Mouse (Mus musculus) brain, embryonic 14.5 days (tissue): ENCODE results near the gene Epha8. TPM values are rescaled to one million over a fixed set of nuclear protein-coding genes. Genes with fewer than 3 reads are reported as not detected.

Experiments
- DNase-seq: peaks from one replicate; pipeline ENCODE4 v3.0.0-alpha.2; 2011; ENCODE audit warnings: low read depth
- CTCF ChIP-seq: fragments of 200-500 bp; IDR thresholded peaks from 2 replicates; pipeline ENCODE4 v1.5.1; 2012; ENCODE audit warnings: inconsistent platforms, mild to moderate bottlenecking, moderate library complexity, borderline replicate concordance; ENCODE audit not compliant: insufficient read depth, insufficient read length; ENCODE audit errors: extremely low read depth
- POLR2A ChIP-seq: fragments of 200-500 bp; IDR thresholded peaks from 2 replicates; pipeline ENCODE4 v1.6.1; 2012; ENCODE audit warnings: mild to moderate bottlenecking, inconsistent platforms, borderline replicate concordance; ENCODE audit not compliant: poor library complexity, insufficient read depth, insufficient read length, severe bottlenecking; ENCODE audit errors: extremely low read depth
- polyA plus RNA-seq: library from polyadenylated mRNA; depleted of rRNA; stranded (reverse); fragments of >200 nt; gene quantifications from 2 replicates; pipeline ENCODE4 v1.2.3, GENCODE M21; 2012

Gene Epha8
- polyA plus RNA-seq, 1 experiment = 33.9 TPM

DNA sequence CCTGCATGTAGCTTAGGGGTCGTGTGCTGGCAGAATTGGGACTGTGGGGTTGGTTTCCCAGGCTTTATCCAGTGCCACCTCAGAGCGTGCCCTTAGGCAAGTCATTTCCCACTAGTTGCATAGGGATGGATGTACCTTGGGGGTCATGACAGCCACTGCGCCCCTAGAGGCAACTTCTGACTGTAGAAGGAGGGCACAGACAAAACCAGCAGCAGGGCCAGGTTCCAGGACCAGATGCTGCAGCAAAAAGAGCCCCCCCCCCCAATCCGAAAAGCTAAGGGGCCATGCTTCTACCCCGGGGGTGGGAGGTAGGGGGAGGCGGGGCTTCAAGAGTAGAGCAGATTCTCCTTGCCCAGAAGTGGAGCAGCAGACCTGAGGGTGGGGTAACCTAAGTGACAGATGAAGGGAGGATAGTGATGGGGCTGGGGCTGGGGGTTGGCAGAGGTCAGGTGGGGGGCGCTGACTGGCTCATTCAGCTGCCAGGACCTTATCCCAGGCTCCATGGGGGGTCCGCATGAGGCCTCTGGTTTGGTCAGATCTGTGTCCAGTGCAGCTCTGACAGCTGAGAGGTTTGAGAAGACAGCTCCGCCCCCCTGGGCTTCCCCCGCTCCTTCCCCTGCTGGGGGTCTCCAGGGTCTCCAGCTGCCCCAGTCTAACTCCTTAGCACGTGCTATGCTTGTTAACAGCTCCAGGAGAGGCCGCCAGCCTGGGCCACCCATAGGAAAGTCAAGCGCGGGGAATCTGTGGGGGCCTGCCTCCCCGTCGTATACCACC is 13.1 kb upstream of the Epha8 start:
- DNase-seq = no peak
- TF ChIP-seq POLR2A (no peak), CTCF (peak; percentile 25; the same call in 1 of the 2 replicates)

- no peak for DNase-seq
- no peak for TF ChIP-seq CTCF
- no peak for TF ChIP-seq POLR2A
Observed at GRCm38 (mm10) chr4:136969096-136969495, 12.5 kb upstream of the Epha8 start.

GRCm38 (mm10) chr4:136967511-136967910 is 10.9 kb upstream of the Epha8 start:
- DNase-seq = peak; percentile 80
- no peak for TF ChIP-seq CTCF
- TF ChIP-seq POLR2A = no peak

DNA sequence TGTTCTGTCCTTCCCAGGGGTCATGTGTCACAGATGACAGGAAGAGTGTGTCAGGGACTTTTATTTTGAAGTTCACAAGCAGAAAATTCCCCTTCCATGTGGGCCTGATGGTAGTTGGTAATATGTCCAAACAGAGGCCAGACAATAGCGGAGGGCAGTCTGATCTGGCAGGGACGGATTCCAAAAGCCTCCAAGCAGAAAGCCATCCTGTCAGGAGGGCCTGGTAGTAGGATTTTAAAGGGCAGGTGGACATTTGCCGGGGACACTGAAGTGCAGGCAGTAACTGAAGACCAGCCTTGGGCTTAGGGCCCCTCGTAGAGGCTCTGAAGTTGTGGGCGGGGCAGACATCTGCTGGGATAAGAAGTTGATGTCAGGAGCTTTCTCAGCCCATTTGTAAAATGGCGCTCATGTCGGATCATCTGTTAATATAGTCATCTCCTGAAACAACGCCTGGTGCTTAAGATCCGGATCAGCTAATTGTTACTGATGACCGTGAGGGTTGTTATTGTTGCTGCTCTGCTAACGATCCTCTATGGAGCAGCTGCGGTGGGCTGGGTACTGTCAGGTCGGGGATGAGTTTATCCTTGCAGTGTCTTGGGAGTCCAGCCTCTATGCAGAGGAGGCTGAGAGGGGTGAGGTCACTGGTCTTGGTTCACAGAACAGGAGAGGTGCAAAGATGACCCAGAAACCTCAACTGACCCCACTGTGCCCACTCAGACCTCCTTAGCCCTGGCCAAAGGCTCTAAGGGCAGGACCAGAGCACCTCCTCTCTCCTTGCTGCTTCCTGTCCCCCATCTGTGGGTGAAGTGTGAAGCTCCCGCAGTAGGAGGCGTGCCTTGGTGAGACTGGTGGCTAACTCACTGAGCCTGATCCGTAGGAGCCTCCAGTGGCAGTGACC is 10.1 kb upstream of the Epha8 start:
- TF ChIP-seq CTCF = no peak
- no peak for TF ChIP-seq POLR2A
- DNase-seq = peak; percentile 67

DNA sequence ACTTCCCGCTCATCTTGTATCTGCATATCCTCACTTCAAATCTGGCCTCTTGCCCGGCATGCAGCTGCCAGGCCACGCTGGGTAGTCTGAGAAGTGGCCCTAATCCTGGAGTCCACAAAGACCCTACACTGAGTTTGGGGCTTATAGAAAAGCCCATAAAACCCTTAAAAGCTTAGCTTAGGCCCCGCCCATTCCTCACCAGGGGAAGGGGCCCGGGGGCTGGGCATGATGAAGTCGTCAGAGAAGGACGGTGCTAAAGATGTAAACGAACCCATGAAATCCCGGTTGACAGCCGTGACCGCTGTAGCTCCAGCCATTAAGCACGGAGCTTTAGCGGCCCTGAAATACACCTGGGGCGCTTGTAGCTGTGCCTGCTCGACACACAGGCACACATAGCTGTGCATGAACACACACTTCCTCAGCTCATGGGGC is 8.4 kb upstream of the Epha8 start:
- TF ChIP-seq CTCF (no peak), POLR2A (no peak)
- DNase-seq = peak; percentile 83

DNA sequence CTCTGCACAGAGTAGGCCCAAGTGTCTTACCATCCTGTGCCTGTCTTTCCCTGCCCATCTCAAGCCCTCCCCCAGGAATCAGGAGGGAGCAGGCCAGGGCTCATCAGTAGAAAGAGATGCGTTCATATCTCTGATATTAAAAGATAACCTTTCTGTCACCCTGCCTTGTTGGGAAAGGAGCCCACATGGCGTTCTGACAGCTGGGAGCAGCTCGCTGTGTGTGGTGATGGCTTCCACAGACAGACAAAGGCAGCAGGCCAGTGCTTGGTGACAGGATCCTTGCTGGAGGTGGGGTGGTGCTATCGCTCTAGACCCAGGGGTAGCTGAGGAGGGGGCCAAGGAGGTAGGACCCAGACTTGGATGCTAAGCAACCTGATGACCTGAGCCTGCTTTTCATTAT is 5.8 kb upstream of the Epha8 start:
- no peak for DNase-seq
- no peak for TF ChIP-seq POLR2A

GRCm38 (mm10) chr4:136961642-136962285 is 5.1 kb upstream of the Epha8 start:
- DNase-seq = no peak
- no peak for TF ChIP-seq POLR2A
- no peak for TF ChIP-seq CTCF

GRCm38 (mm10) chr4:136960581-136960980 is 4.0 kb upstream of the Epha8 start:
- TF ChIP-seq POLR2A (no peak), CTCF (no peak)
- DNase-seq = no peak

DNA sequence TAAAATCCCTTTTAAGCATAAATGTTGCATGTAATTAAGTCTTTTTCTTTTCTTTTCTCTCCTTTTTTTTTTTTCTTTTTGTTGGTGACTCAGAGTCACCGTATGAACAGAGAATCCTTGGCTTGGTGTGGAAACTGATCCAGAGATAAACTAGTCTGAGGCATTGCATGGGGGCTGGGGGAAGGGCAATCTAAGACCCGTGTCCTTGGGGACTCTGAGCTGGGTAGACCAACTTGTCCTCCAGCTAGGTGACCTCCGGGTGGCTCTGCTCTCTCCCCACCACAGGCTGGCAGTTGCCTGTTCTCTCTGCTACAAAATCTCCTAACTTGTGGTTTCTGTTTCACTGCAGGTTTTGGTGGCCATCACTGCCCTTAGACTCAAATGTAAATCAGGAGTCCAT is 3.5 kb upstream of the Epha8 start:
- DNase-seq = no peak
- TF ChIP-seq POLR2A (no peak), CTCF (no peak)

DNA sequence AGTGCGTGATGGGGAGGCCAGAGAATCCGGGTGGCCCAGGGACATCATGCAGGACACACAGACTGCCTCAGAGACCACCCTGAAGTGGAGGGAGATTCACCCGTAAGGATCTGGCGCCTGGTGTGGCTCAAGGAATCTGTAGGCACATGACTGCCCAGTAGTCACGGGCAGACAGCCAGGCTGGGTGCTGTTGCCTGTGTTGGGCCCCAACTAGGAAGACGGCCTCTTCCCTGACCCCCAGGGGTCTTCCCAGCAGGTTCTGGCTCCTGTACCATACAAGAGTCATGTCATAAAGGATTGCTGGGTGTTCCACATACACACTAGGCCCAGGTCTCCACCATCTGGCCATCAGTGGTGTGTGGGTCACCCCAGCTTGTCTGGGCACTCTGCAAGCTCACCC is 2.1 kb downstream of the Epha8 start:
- no peak for DNase-seq
- no peak for TF ChIP-seq POLR2A
- TF ChIP-seq CTCF = no peak
